Mouse (Mus musculus): ENCODE data around the gene Adam15. TPM values are rescaled to one million over a fixed set of nuclear protein-coding genes. Genes with fewer than 3 reads are reported as not detected.

Adam15 gene
- polyA plus RNA-seq, 1 experiment = 49.6 TPM

DNA sequence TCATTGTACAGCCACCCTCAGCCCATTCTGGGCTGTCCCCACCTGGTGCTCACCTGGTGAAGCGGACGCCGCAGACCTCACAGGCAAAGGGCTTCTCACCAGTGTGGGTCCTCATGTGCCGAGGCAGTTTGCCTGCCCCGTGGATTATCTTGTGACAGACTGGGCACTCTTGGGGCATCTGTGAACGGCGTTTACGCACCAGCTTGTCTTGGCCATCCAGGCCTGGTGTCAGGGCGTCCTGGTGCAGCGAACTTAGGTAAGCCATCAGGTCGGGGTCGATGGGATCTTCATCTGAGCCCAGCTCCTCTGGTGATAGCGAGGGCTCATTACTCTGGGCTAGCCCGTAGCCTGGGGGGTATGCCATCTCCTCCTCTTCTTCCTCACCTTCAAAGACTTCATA lies 30.5 kb upstream of the Adam15 start:
- WGBS = 92% methylated on average over 14 of the region's 14 CpGs
- Histone ChIP-seq H3K36me3 (ENCODE audit: control insufficient read depth, insufficient read depth, low read length) (no peaks in the 10 kb centered on the region), H3K4me3 (ENCODE audit: control insufficient read depth, insufficient read depth, low read length) (no peak overlapping the region), H3K27me3 (ENCODE audit: control insufficient read depth, insufficient read depth, low read length) (no peaks in the 10 kb centered on the region; the same call in 1 of the 2 replicates), H3K27ac (ENCODE audit: control insufficient read depth, insufficient read depth, low read length) (no peak overlapping the region), H3K4me1 (replicated peaks; ENCODE audit: control insufficient read depth, insufficient read depth, low read length) (peaks cover 51% of the 10 kb centered on the region)
- TF ChIP-seq CTCF (IDR thresholded peaks at IDR 0.05; ENCODE audit: borderline replicate concordance, control insufficient read depth, extremely low read depth, insufficient read depth, low read length, poor library complexity) (no peak), POLR2A (IDR thresholded peaks at IDR 0.05; ENCODE audit: control insufficient read depth, extremely low read depth, insufficient read depth, low read length, poor library complexity) (no peak)
- DNase-seq = no peak

DNA sequence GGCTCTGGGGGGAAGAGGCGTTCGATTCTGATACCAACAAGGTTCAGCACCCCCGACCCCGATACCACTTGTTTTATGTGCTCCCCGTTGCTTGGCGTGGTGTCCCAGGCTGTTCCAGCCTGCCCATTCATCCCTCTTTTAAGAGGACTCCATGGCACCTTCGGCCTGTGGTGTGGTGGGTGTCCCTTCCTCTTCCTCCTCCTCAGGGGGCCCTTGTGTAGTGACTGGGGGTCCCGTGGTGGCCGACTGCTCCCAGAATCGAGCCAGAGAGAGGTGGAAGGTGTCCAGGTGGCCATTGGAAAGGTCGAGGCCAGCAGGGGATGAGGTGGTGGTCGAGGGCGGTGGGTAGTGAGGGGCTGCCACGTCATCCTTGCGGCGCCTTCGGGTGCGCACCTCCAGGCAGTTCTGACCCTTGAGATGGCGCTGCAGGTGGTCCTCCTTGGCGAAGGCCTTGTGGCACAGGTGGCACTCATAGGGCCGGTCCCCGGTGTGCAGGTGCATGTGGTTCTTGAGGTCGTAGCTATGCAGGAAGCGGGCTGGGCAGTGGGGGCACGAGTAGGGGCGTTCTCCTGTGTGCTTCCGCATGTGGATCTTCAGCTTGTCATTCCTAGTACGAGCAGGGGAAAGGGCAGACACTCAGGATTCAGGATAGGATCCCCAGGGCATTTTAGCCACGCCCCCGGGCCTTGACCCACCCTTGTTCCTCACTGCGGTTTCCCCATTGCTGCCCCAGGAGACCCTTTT lies 29.8 kb upstream of the Adam15 start:
- peak; percentile 41 for DNase-seq
- Histone ChIP-seq H3K27me3 (ENCODE audit: control insufficient read depth, insufficient read depth, low read length) (no peaks in the 10 kb centered on the region; the same call in 1 of the 2 replicates), H3K4me3 (ENCODE audit: control insufficient read depth, insufficient read depth, low read length) (no peak overlapping the region), H3K27ac (ENCODE audit: control insufficient read depth, insufficient read depth, low read length) (no peak overlapping the region), H3K4me1 (replicated peaks; ENCODE audit: control insufficient read depth, insufficient read depth, low read length) (peaks cover 43% of the 10 kb centered on the region), H3K36me3 (ENCODE audit: control insufficient read depth, insufficient read depth, low read length) (no peaks in the 10 kb centered on the region)
- WGBS = 37% methylated on average over 31 of the region's 31 CpGs
- TF ChIP-seq CTCF (IDR thresholded peaks at IDR 0.05; ENCODE audit: borderline replicate concordance, control insufficient read depth, extremely low read depth, insufficient read depth, low read length, poor library complexity) = no peak
- TF ChIP-seq POLR2A (IDR thresholded peaks at IDR 0.05; ENCODE audit: control insufficient read depth, extremely low read depth, insufficient read depth, low read length, poor library complexity) = no peak

DNA sequence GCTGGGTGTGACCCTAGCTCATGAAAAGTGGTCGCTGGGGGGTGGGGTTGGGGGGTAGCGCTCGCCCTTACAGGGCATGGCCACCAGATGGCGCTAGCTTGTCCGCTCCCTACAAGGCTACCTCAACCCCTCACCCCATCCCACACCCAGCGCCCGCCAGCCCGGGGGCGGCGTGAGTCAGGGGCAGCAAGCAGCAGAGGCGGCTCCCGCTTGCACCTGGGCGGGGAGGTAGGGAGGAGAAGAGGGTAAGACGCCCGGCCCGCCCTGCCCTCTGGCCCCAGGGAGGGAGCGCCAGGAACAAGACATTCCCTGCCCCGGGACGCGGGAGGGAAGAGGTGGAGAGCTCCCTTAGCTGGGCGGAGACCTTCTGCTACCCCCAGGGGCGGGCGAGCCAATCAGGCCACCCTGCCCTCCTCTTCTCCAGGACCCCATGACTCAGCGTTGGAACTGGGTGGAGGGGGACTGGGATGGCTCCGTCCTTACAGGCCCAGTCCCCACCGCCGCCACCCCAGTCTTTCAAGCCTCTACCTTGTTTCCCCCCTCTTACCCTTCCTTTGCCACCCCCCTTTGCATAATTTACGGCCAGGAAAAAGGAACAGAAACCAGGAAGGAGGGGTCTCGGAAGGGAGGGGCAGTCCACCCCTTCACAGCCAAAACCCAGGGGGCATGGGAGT lies 28.7 kb upstream of the Adam15 start:
- WGBS = 5% methylated on average over 29 of the region's 29 CpGs
- peak; percentile 65 for DNase-seq
- Histone ChIP-seq H3K4me1 (replicated peaks; ENCODE audit: control insufficient read depth, insufficient read depth, low read length) (peaks cover 33% of the 10 kb centered on the region), H3K36me3 (ENCODE audit: control insufficient read depth, insufficient read depth, low read length) (no peaks in the 10 kb centered on the region), H3K27ac (ENCODE audit: control insufficient read depth, insufficient read depth, low read length) (no peak overlapping the region), H3K4me3 (ENCODE audit: control insufficient read depth, insufficient read depth, low read length) (peak overlapping the region; percentile 15; the same call in 1 of the 2 replicates), H3K27me3 (ENCODE audit: control insufficient read depth, insufficient read depth, low read length) (no peaks in the 10 kb centered on the region; the same call in 1 of the 2 replicates)
- TF ChIP-seq POLR2A (IDR thresholded peaks at IDR 0.05; ENCODE audit: control insufficient read depth, extremely low read depth, insufficient read depth, low read length, poor library complexity) (no peak), CTCF (IDR thresholded peaks at IDR 0.05; ENCODE audit: borderline replicate concordance, control insufficient read depth, extremely low read depth, insufficient read depth, low read length, poor library complexity) (peak; percentile 96)

DNA sequence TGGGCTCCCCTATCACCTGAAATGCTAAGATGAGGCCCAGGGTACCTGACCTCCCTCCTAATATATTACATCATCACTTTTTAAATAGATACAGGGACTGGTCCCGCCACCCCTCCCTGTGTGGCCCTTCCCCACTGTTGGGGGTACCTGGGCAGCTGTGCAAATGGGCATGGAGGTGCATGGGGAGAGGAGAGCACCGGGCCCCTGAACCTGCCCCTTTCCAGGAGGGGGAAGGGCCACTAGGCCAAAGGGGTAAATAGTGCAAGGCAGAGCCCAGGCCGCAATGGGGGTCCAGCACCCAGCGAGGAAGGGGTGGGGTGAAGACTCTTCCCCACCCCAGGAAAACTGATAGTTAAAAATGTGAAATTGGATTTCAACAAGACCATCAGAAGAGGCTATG lies 28.0 kb upstream of the Adam15 start:
- Histone ChIP-seq H3K27me3 (ENCODE audit: control insufficient read depth, insufficient read depth, low read length) (no peaks in the 10 kb centered on the region; the same call in 1 of the 2 replicates), H3K4me1 (replicated peaks; ENCODE audit: control insufficient read depth, insufficient read depth, low read length) (peaks cover 33% of the 10 kb centered on the region), H3K36me3 (ENCODE audit: control insufficient read depth, insufficient read depth, low read length) (no peaks in the 10 kb centered on the region), H3K27ac (ENCODE audit: control insufficient read depth, insufficient read depth, low read length) (no peak overlapping the region), H3K4me3 (ENCODE audit: control insufficient read depth, insufficient read depth, low read length) (no peak overlapping the region)
- WGBS = 85% methylated on average over 4 of the region's 4 CpGs
- DNase-seq = no peak
- no peak for TF ChIP-seq CTCF (IDR thresholded peaks at IDR 0.05; ENCODE audit: borderline replicate concordance, control insufficient read depth, extremely low read depth, insufficient read depth, low read length, poor library complexity)
- TF ChIP-seq POLR2A (IDR thresholded peaks at IDR 0.05; ENCODE audit: control insufficient read depth, extremely low read depth, insufficient read depth, low read length, poor library complexity) = no peak

DNA sequence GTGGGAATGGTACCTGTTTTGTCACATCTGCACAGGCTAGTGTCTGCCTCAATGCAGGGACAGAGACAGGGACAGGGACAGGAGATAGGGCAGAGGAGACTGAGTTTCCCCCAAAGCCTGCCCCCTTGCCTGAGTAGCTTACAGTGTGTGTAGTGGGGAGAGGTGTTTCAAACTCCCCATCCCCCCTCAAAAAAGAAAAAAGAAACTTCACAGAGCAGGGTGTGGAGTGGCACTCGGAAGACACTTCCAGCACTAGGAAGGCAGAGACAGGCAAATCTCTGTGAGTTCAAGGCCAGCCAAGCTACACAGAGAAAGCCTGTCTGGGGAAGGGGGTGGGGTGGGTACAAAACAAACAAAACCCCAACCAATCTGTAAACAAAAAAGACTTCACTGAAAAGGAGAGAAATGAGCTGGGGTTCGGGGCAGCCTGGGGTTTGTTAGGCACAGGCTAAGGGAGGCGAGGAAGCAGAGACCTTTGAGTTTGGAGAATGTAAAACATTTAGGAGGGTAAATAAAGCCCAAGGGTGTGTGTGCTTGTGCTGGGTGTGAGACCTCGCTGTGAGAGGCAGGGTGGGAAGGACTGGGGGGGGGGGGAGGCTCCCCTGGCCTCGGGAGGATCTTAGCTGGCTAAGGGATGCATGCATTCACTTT lies 23.9 kb upstream of the Adam15 start:
- WGBS = 65% methylated on average over 5 of the region's 5 CpGs
- Histone ChIP-seq H3K4me3 (ENCODE audit: control insufficient read depth, insufficient read depth, low read length) (no peak overlapping the region), H3K36me3 (ENCODE audit: control insufficient read depth, insufficient read depth, low read length) (no peaks in the 10 kb centered on the region), H3K27ac (ENCODE audit: control insufficient read depth, insufficient read depth, low read length) (no peak overlapping the region), H3K4me1 (replicated peaks; ENCODE audit: control insufficient read depth, insufficient read depth, low read length) (peaks cover 9% of the 10 kb centered on the region), H3K27me3 (ENCODE audit: control insufficient read depth, insufficient read depth, low read length) (no peaks in the 10 kb centered on the region; the same call in 1 of the 2 replicates)
- DNase-seq = no peak
- TF ChIP-seq POLR2A (IDR thresholded peaks at IDR 0.05; ENCODE audit: control insufficient read depth, extremely low read depth, insufficient read depth, low read length, poor library complexity) = no peak

DNA sequence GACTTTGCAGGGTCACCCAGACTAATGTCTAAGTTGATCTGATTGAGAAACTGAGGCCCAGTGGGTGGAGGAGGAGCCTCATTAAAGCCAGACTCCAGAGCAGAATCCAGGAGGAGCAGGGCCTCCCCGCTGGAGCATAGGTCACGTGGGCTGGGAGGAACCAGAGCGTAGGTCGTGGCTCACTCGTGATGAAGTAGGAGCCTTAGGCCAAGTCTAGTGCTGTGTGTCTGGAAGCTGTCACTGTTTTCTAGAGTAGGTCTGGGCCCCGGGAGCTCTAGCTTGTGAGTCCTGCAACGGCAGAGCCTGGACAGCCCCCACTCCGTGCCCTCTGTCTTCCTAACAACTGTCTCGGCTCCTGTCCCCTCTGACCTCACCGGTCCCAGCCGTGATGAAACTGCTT lies 17.5 kb upstream of the Adam15 start:
- TF ChIP-seq CTCF (IDR thresholded peaks at IDR 0.05; ENCODE audit: borderline replicate concordance, control insufficient read depth, extremely low read depth, insufficient read depth, low read length, poor library complexity) (no peak), POLR2A (IDR thresholded peaks at IDR 0.05; ENCODE audit: control insufficient read depth, extremely low read depth, insufficient read depth, low read length, poor library complexity) (no peak)
- no peaks in the 10 kb centered on the region for H3K36me3 ChIP-seq (ENCODE audit: control insufficient read depth, insufficient read depth, low read length)
- WGBS = 86% methylated on average over 11 of the region's 11 CpGs
- H3K4me3 ChIP-seq (ENCODE audit: control insufficient read depth, insufficient read depth, low read length) = no peak overlapping the region
- H3K4me1 ChIP-seq (replicated peaks; ENCODE audit: control insufficient read depth, insufficient read depth, low read length) = no peaks in the 10 kb centered on the region
- no peaks in the 10 kb centered on the region for H3K27me3 ChIP-seq (ENCODE audit: control insufficient read depth, insufficient read depth, low read length)
- no peak for DNase-seq
- no peak overlapping the region for H3K27ac ChIP-seq (ENCODE audit: control insufficient read depth, insufficient read depth, low read length)

All from thymus, adult 2 months (tissue).